Mouse (Mus musculus) gastrocnemius, postnatal 4 days (tissue): ENCODE data around the gene Gpx4. TPM values are rescaled to one million over a fixed set of nuclear protein-coding genes. Genes with fewer than 3 reads are reported as not detected.
"Not testable (repeated sequence)": the region's sequence is repeated elsewhere in the genome, so short reads cannot be mapped to it uniquely, and the experiment has no call there.

Experiments
- DNase-seq, 2 experiments: peaks; one replicate each; pipeline ENCODE4 v3.0.0; 2021 to 2022; ENCODE audit warnings: low spot score in 2 of 2, mixed read lengths in 2 of 2
- total RNA-seq, 2 experiments: library from RNA; stranded (reverse); gene quantifications; 2 replicates each; pipeline ENCODE4 v1.2.3; 2021

Gpx4 gene
- total RNA-seq, 2 experiments from 2014 or later: 339 to 434 TPM

GRCm38 (mm10) chr10:80022806-80023205 lies 24.2 kb upstream of the Gpx4 start:
- no peak for DNase-seq

GRCm38 (mm10) chr10:80023758-80024157 lies 23.2 kb upstream of the Gpx4 start:
- no peak for DNase-seq

GRCm38 (mm10) chr10:80024229-80025043 lies 22.5 kb upstream of the Gpx4 start:
- DNase-seq: no peak

- DNase-seq: no peak
Observed at GRCm38 (mm10) chr10:80025044-80025347, 22.0 kb upstream of the Gpx4 start.

- no peak for DNase-seq
Observed at GRCm38 (mm10) chr10:80025463-80025862, 21.5 kb upstream of the Gpx4 start.

GRCm38 (mm10) chr10:80025889-80026288 lies 21.1 kb upstream of the Gpx4 start:
- no peak for DNase-seq

GRCm38 (mm10) chr10:80027681-80028520 lies 19.1 kb upstream of the Gpx4 start:
- DNase-seq: no peak

GRCm38 (mm10) chr10:80028521-80028846 lies 18.5 kb upstream of the Gpx4 start:
- no peak for DNase-seq

GRCm38 (mm10) chr10:80030191-80030590 lies 16.8 kb upstream of the Gpx4 start:
- DNase-seq: no peak

- DNase-seq: no peak
Observed at GRCm38 (mm10) chr10:80030736-80031135, 16.2 kb upstream of the Gpx4 start.

- no peak for DNase-seq
Observed at GRCm38 (mm10) chr10:80032799-80033480, 14.0 kb upstream of the Gpx4 start.

- DNase-seq: no peak
Observed at GRCm38 (mm10) chr10:80033511-80034391, 13.2 kb upstream of the Gpx4 start.

- no peak for DNase-seq
Observed at GRCm38 (mm10) chr10:80035148-80035547, 11.8 kb upstream of the Gpx4 start.

GRCm38 (mm10) chr10:80035686-80036085 lies 11.3 kb upstream of the Gpx4 start:
- no peak for DNase-seq

- DNase-seq: no peak
Observed at GRCm38 (mm10) chr10:80036832-80037231, 10.1 kb upstream of the Gpx4 start.

- peak; percentile 95 to 96 for DNase-seq
Observed at GRCm38 (mm10) chr10:80039559-80039979, 7.4 kb upstream of the Gpx4 start, which contains the start of gene Polr2e. TSS of gene Polr2e (minus strand) at chr10:80039795.

GRCm38 (mm10) chr10:80041409-80042060 lies 5.4 kb upstream of the Gpx4 start:
- DNase-seq: not testable (repeated sequence)

- no peak for DNase-seq
Observed at GRCm38 (mm10) chr10:80044087-80044486, 2.9 kb upstream of the Gpx4 start.

- DNase-seq: not testable (repeated sequence)
Observed at GRCm38 (mm10) chr10:80045364-80045763, 1.6 kb upstream of the Gpx4 start.

- DNase-seq: no peak
Observed at GRCm38 (mm10) chr10:80045766-80046165, 1.2 kb upstream of the Gpx4 start.
